In genomic region chr5:122454883-122455282, GRCm38 (mm10) we compare ENCODE assay signal across 21 mouse cellular contexts. TPM values are rescaled to one million over a fixed set of nuclear protein-coding genes. Genes with fewer than 3 reads are reported as not detected.
DNase-seq lines count a peak whose midpoint lies in the region; ATAC-seq and TF ChIP-seq lines count a peak whose summit lies in the region.
"Had no signal": no experiment of that assay in that cellular context is flagged by ENCODE, and none has a peak within 500 bp of the region (broad histone marks: within the 10 kb centered on the region; RNA-seq: fewer than 3 reads in every experiment).

No protein-coding gene starts in this region.

- H3K9ac ChIP-seq in heart, embryonic 14.5 days (ENCODE audit: low read length): no peak overlapping the region
- H3K9ac ChIP-seq in intestine, postnatal 0 days (ENCODE audit: low read depth, low read length): no peak overlapping the region
- H3K9ac ChIP-seq in intestine, embryonic 16.5 days (ENCODE audit: low read depth, low read length): no peak overlapping the region
- no peak overlapping the region for H3K9ac ChIP-seq in neural tube, embryonic 13.5 days
- H3K9ac ChIP-seq: embryonic facial prominence, embryonic 12.5 days; forebrain, postnatal 0 days; limb, embryonic 12.5 days; liver, embryonic 12.5 days; midbrain, embryonic 15.5 days; stomach, embryonic 15.5 days had no signal

- H3K27me3 ChIP-seq in heart, embryonic 14.5 days (ENCODE audit: control insufficient read depth, insufficient read depth, low read length): no peaks in the 10 kb centered on the region
- no peaks in the 10 kb centered on the region for H3K27me3 ChIP-seq in heart, embryonic 10.5 days (ENCODE audit: insufficient read depth, poor library complexity, severe bottlenecking)
- no peaks in the 10 kb centered on the region for H3K27me3 ChIP-seq in intestine, postnatal 0 days (replicated peaks; ENCODE audit: control insufficient read depth, insufficient read depth, low read length)
- no peaks in the 10 kb centered on the region for H3K27me3 ChIP-seq in intestine, embryonic 16.5 days (replicated peaks; ENCODE audit: control insufficient read depth, insufficient read depth, low read length)
- H3K27me3 ChIP-seq in neural tube, embryonic 13.5 days: no peaks in the 10 kb centered on the region
- H3K27me3 ChIP-seq: embryonic facial prominence, embryonic 12.5 days; limb, embryonic 12.5 days; liver, embryonic 12.5 days; midbrain, embryonic 15.5 days; stomach, embryonic 15.5 days had no signal

- H3K4me3 ChIP-seq in heart, embryonic 14.5 days (ENCODE audit: control insufficient read depth in 1 of 2, insufficient read depth in 1 of 2, low read depth in 1 of 2, low read length in 2 of 2): no peak overlapping the region
- H3K4me3 ChIP-seq in heart, embryonic 10.5 days: no peak overlapping the region
- H3K4me3 ChIP-seq in intestine, postnatal 0 days (ENCODE audit: low read depth, low read length): no peak overlapping the region
- H3K4me3 ChIP-seq in intestine, embryonic 16.5 days (ENCODE audit: low read length): no peak overlapping the region
- H3K4me3 ChIP-seq in neural tube, embryonic 13.5 days: no peak overlapping the region
- H3K4me3 ChIP-seq: embryonic facial prominence, embryonic 12.5 days; limb, embryonic 12.5 days; liver, embryonic 12.5 days; midbrain, embryonic 15.5 days; stomach, embryonic 15.5 days had no signal

- peak; percentile 27 for DNase-seq in adrenal gland, postnatal 14 days
- DNase-seq in adrenal gland, postnatal 10 days: no peak
- no peak for DNase-seq in heart, embryonic 10.5 days (ENCODE audit: low spot score)
- DNase-seq in neural tube, embryonic 10.5 days (ENCODE audit: extremely low spot score, low spot score): no peak
- DNase-seq: cerebellum, adult 11-12 months; forebrain, postnatal 0 days; gastrocnemius, postnatal 25 days; kidney, adult 18-20 months; kidney, postnatal 10 days; lung, adult 2 months; lung, postnatal 36 days; thymus, postnatal 36 days had no signal

- WGBS in heart, embryonic 14.5 days: 89% methylated on average over 3 of the region's 3 CpGs
- WGBS in heart, embryonic 10.5 days: 88% methylated on average over 3 of the region's 3 CpGs
- WGBS in intestine, postnatal 0 days: 84% methylated on average over 3 of the region's 3 CpGs
- 92% methylated on average over 3 of the region's 3 CpGs for WGBS in intestine, embryonic 16.5 days
- WGBS in neural tube, embryonic 13.5 days: 94% methylated on average over 3 of the region's 3 CpGs

- H3K4me2 ChIP-seq in heart, embryonic 14.5 days (ENCODE audit: low read length): no peak overlapping the region
- no peak overlapping the region for H3K4me2 ChIP-seq in intestine, postnatal 0 days (replicated peaks; ENCODE audit: low read depth)
- H3K4me2 ChIP-seq in intestine, embryonic 16.5 days (ENCODE audit: low read depth, low read length): no peak overlapping the region
- H3K4me2 ChIP-seq in neural tube, embryonic 13.5 days: no peak overlapping the region
- H3K4me2 ChIP-seq: embryonic facial prominence, embryonic 12.5 days; limb, embryonic 12.5 days; liver, embryonic 12.5 days; midbrain, embryonic 15.5 days; stomach, embryonic 15.5 days had no signal

- H3K4me1 ChIP-seq in heart, embryonic 14.5 days (ENCODE audit: control insufficient read depth in 2 of 2, insufficient read depth in 2 of 2, low read length in 2 of 2): peaks cover 4 to 15% of the 10 kb centered on the region in 2 experiments; a peak in 3 of 4 replicates
- H3K4me1 ChIP-seq in heart, embryonic 10.5 days: peaks cover 15% of the 10 kb centered on the region; the same call in 1 of the 2 replicates
- no peaks in the 10 kb centered on the region for H3K4me1 ChIP-seq in intestine, postnatal 0 days (replicated peaks; ENCODE audit: control insufficient read depth, insufficient read depth, low read length)
- no peaks in the 10 kb centered on the region for H3K4me1 ChIP-seq in intestine, embryonic 16.5 days (ENCODE audit: control insufficient read depth, insufficient read depth, low read length)
- 0 out of 2 replicates have a peak, but pooled peaks cover under 1% of the 10 kb centered on the region for H3K4me1 ChIP-seq in neural tube, embryonic 13.5 days (replicated peaks)
- H3K4me1 ChIP-seq: embryonic facial prominence, embryonic 12.5 days; limb, embryonic 12.5 days; liver, embryonic 12.5 days; midbrain, embryonic 15.5 days; stomach, embryonic 15.5 days had no signal

- TF ChIP-seq CTCF in intestine, postnatal 0 days (IDR thresholded peaks at IDR 0.05; ENCODE audit: low read depth): no peak

- H3K9me3 ChIP-seq in heart, embryonic 14.5 days (ENCODE audit: control insufficient read depth, low read length): no peaks in the 10 kb centered on the region
- no peaks in the 10 kb centered on the region for H3K9me3 ChIP-seq in heart, embryonic 10.5 days
- no peaks in the 10 kb centered on the region for H3K9me3 ChIP-seq in intestine, postnatal 0 days (ENCODE audit: control insufficient read depth)
- H3K9me3 ChIP-seq in intestine, embryonic 16.5 days (ENCODE audit: control insufficient read depth, low read length): no peaks in the 10 kb centered on the region
- no peaks in the 10 kb centered on the region for H3K9me3 ChIP-seq in neural tube, embryonic 13.5 days
- H3K9me3 ChIP-seq: embryonic facial prominence, embryonic 12.5 days; limb, embryonic 12.5 days; liver, embryonic 12.5 days; midbrain, embryonic 15.5 days; stomach, embryonic 15.5 days had no signal

- 0 out of 2 replicates have a peak, but pooled peaks have one; percentile 28 for ATAC-seq in heart, embryonic 14.5 days (ENCODE audit: insufficient number of reproducible peaks, insufficient read depth, low FRiP score, low read depth)
- no peak for ATAC-seq in intestine, postnatal 0 days
- no peak for ATAC-seq in intestine, embryonic 16.5 days
- no peak for ATAC-seq in neural tube, embryonic 13.5 days (ENCODE audit: low read depth)
- ATAC-seq: forebrain, postnatal 0 days; midbrain, embryonic 15.5 days had no signal

- 0 out of 4 replicates have a peak overlapping the region, but pooled peaks of 1 of the 2 experiments have one; percentile 57 for H3K27ac ChIP-seq in heart, embryonic 14.5 days (replicated peaks in 1 of 2; ENCODE audit: control insufficient read depth in 1 of 2, insufficient read depth in 1 of 2, low read depth in 2 of 2, low read length in 2 of 2)
- H3K27ac ChIP-seq in heart, embryonic 10.5 days: no peak overlapping the region
- H3K27ac ChIP-seq in intestine, postnatal 0 days (ENCODE audit: low read depth, low read length): peak overlapping the region; percentile 54; the same call in 1 of the 2 replicates
- no peak overlapping the region for H3K27ac ChIP-seq in intestine, embryonic 16.5 days (ENCODE audit: low read length)
- H3K27ac ChIP-seq in neural tube, embryonic 13.5 days (replicated peaks): 0 out of 2 replicates have a peak overlapping the region, but pooled peaks have one; percentile 9
- H3K27ac ChIP-seq: embryonic facial prominence, embryonic 12.5 days; limb, embryonic 12.5 days; liver, embryonic 12.5 days; midbrain, embryonic 15.5 days had no signal

- peaks cover 86% of the 10 kb centered on the region for H3K36me3 ChIP-seq in heart, embryonic 14.5 days (ENCODE audit: control insufficient read depth, insufficient read depth, low read length)
- peaks cover 85% of the 10 kb centered on the region for H3K36me3 ChIP-seq in heart, embryonic 10.5 days
- peaks cover 72% of the 10 kb centered on the region for H3K36me3 ChIP-seq in intestine, postnatal 0 days (ENCODE audit: control insufficient read depth, insufficient read depth)
- H3K36me3 ChIP-seq in intestine, embryonic 16.5 days (ENCODE audit: control insufficient read depth, insufficient read depth, low read length): peaks cover 37% of the 10 kb centered on the region
- H3K36me3 ChIP-seq in neural tube, embryonic 13.5 days: peaks cover 89% of the 10 kb centered on the region

RNA-seq across cellular contexts. Expression of gene Anapc7, which starts 33.4 kb away (rescaled TPM):
- 47.3 and 50.4 TPM in 2 replicates for total RNA-seq in adrenal gland, postnatal 14 days (2021)
- total RNA-seq in adrenal gland, postnatal 10 days (2021): 10 to 100 TPM; 46.8 to 50.1 TPM
- 19.8 and 22.3 TPM in 2 replicates for polyA plus RNA-seq in heart, embryonic 14.5 days (2014; fragmentation: Nextera tagmentation; extraction: Ambion mirVana)
- polyA plus RNA-seq in heart, embryonic 10.5 days (2016; fragmentation: Nextera tagmentation; extraction: Ambion mirVana): 41.4 and 44.2 TPM in 2 replicates
- 22.5 and 22.8 TPM in 2 replicates for polyA plus RNA-seq in intestine, postnatal 0 days (2015; fragmentation: Nextera tagmentation; extraction: Ambion mirVana)
- polyA plus RNA-seq in intestine, embryonic 16.5 days (2015; fragmentation: Nextera tagmentation; extraction: Ambion mirVana): 35.9 and 40.1 TPM in 2 replicates
- 47.8 and 49.2 TPM in 2 replicates for polyA plus RNA-seq in neural tube, embryonic 13.5 days (2015; fragmentation: Nextera tagmentation; extraction: Ambion mirVana)

RNA-seq across cellular contexts. Expression of gene Atp2a2, which starts 47.1 kb away (rescaled TPM):
- total RNA-seq in adrenal gland, postnatal 14 days (2021): 212 and 220 TPM in 2 replicates
- total RNA-seq in adrenal gland, postnatal 10 days (2021): 100 to 1,000 TPM; 202 to 226 TPM
- polyA plus RNA-seq in heart, embryonic 14.5 days (2014; fragmentation: Nextera tagmentation; extraction: Ambion mirVana): 472 and 483 TPM in 2 replicates
- polyA plus RNA-seq in heart, embryonic 10.5 days (2016; fragmentation: Nextera tagmentation; extraction: Ambion mirVana): 205 and 235 TPM in 2 replicates
- polyA plus RNA-seq in intestine, postnatal 0 days (2015; fragmentation: Nextera tagmentation; extraction: Ambion mirVana): 26.1 and 27.3 TPM in 2 replicates
- polyA plus RNA-seq in intestine, embryonic 16.5 days (2015; fragmentation: Nextera tagmentation; extraction: Ambion mirVana): 20.4 and 27.2 TPM in 2 replicates
- 43.5 and 52.8 TPM in 2 replicates for polyA plus RNA-seq in neural tube, embryonic 13.5 days (2015; fragmentation: Nextera tagmentation; extraction: Ambion mirVana)

Comparison
In these comparisons a context has a peak if more than half of its experiments do, and no peak if none do; other contexts are left out.
1. H3K27ac ChIP-seq: peak in intestine, postnatal 0 days (single experiment) and neural tube, embryonic 13.5 days (single experiment); none in heart, embryonic 10.5 days (single experiment) and intestine, embryonic 16.5 days (single experiment).